ENCODE assay signal across 9 mouse cellular contexts in genomic region chr4:97628881-97629605, GRCm38 (mm10).
DNase-seq lines count a peak whose midpoint lies in the region; ATAC-seq and TF ChIP-seq lines count a peak whose summit lies in the region.
"Had no signal": no experiment of that assay in that cellular context is flagged by ENCODE, and none has a peak within 500 bp of the region (broad histone marks: within the 10 kb centered on the region; RNA-seq: fewer than 3 reads in every experiment).

No protein-coding gene starts in this region.

- peaks cover 18% of the 10 kb centered on the region for H3K4me1 ChIP-seq in lung, embryonic 15.5 days
- H3K4me1 ChIP-seq in forebrain, embryonic 13.5 days: peaks cover 34% of the 10 kb centered on the region
- H3K4me1 ChIP-seq in intestine, postnatal 0 days (replicated peaks; ENCODE audit: control insufficient read depth, insufficient read depth, low read length): no peaks in the 10 kb centered on the region; the same call in 1 of the 2 replicates

- peak; percentile 64; the same call in 1 of the 2 replicates for ATAC-seq in lung, embryonic 15.5 days (ENCODE audit: borderline replicate concordance, extremely low read depth, low FRiP score, low TSS enrichment)
- peak; percentile 82 for ATAC-seq in forebrain, embryonic 13.5 days
- peak; percentile 57 for ATAC-seq in intestine, postnatal 0 days
- ATAC-seq in CD4-positive, CD25-positive, alpha-beta regulatory T cell, adult 4 months: no peak

- H3K27me3 ChIP-seq in lung, embryonic 15.5 days: no peaks in the 10 kb centered on the region
- no peaks in the 10 kb centered on the region for H3K27me3 ChIP-seq in forebrain, embryonic 13.5 days
- H3K27me3 ChIP-seq in intestine, postnatal 0 days (replicated peaks; ENCODE audit: control insufficient read depth, insufficient read depth, low read length): no peaks in the 10 kb centered on the region
- H3K27me3 ChIP-seq: limb, embryonic 15.5 days had no signal

- intact Hi-C loops in heart, postnatal 36 days (cut with DNase I): no loop called here

- no peak overlapping the region for H3K9ac ChIP-seq in lung, embryonic 15.5 days
- H3K9ac ChIP-seq in forebrain, embryonic 13.5 days: peak overlapping the region; percentile 3; the same call in 1 of the 2 replicates
- no peak overlapping the region for H3K9ac ChIP-seq in intestine, postnatal 0 days (ENCODE audit: low read depth, low read length)
- H3K9ac ChIP-seq: limb, embryonic 15.5 days had no signal

- TF ChIP-seq CTCF in intestine, postnatal 0 days (IDR thresholded peaks at IDR 0.05; ENCODE audit: low read depth): peak; percentile 56

- no peaks in the 10 kb centered on the region for H3K36me3 ChIP-seq in lung, embryonic 15.5 days
- H3K36me3 ChIP-seq in forebrain, embryonic 13.5 days (ENCODE audit: poor library complexity, severe bottlenecking): no peaks in the 10 kb centered on the region
- H3K36me3 ChIP-seq in intestine, postnatal 0 days (ENCODE audit: control insufficient read depth, insufficient read depth): no peaks in the 10 kb centered on the region
- H3K36me3 ChIP-seq: limb, embryonic 15.5 days had no signal

- no peak overlapping the region for H3K4me2 ChIP-seq in lung, embryonic 15.5 days
- no peak overlapping the region for H3K4me2 ChIP-seq in forebrain, embryonic 13.5 days
- H3K4me2 ChIP-seq in intestine, postnatal 0 days (replicated peaks; ENCODE audit: low read depth): no peak overlapping the region
- H3K4me2 ChIP-seq: limb, embryonic 15.5 days had no signal

- no peaks in the 10 kb centered on the region for H3K9me3 ChIP-seq in lung, embryonic 15.5 days
- no peaks in the 10 kb centered on the region for H3K9me3 ChIP-seq in forebrain, embryonic 13.5 days (replicated peaks)
- no peaks in the 10 kb centered on the region for H3K9me3 ChIP-seq in intestine, postnatal 0 days (ENCODE audit: control insufficient read depth)
- H3K9me3 ChIP-seq: limb, embryonic 15.5 days had no signal

- DNase-seq in lung, postnatal 10 days: no peak
- peak; percentile 76 for DNase-seq in retina, embryonic 14.5 days (ENCODE audit: low spot score)
- no peak for DNase-seq in left cerebral cortex, adult 8-10 months (ENCODE audit: low spot score in 2 of 2)
- DNase-seq in heart, postnatal 36 days: no peak

- no peak overlapping the region for H3K4me3 ChIP-seq in lung, embryonic 15.5 days
- H3K4me3 ChIP-seq in forebrain, embryonic 13.5 days: no peak overlapping the region
- no peak overlapping the region for H3K4me3 ChIP-seq in intestine, postnatal 0 days (ENCODE audit: low read depth, low read length)
- H3K4me3 ChIP-seq: limb, embryonic 15.5 days had no signal

- WGBS in lung, embryonic 15.5 days: 32% methylated on average over 14 of the region's 14 CpGs
- WGBS in forebrain, embryonic 13.5 days: 32% methylated on average over 14 of the region's 14 CpGs
- 27% methylated on average over 14 of the region's 14 CpGs for WGBS in intestine, postnatal 0 days

- H3K27ac ChIP-seq in lung, embryonic 15.5 days: no peak overlapping the region
- H3K27ac ChIP-seq in forebrain, embryonic 13.5 days: peak overlapping the region; percentile 20; the same call in 1 of the 2 replicates
- no peak overlapping the region for H3K27ac ChIP-seq in intestine, postnatal 0 days (ENCODE audit: low read depth, low read length)
- H3K27ac ChIP-seq: limb, embryonic 15.5 days had no signal
